Mouse (Mus musculus) E14TG2a.4 (cell line): ENCODE data around the gene Pcolce2.
A peak's percentile ranks its signal among the peaks of the same experiment; 100 is the strongest.

Source experiments
- H3K27me3 ChIP-seq: 2 replicates; pipeline ENCODE4 v1.6.1; 2014; ENCODE audit warnings: low read length, control low read depth; ENCODE audit not compliant: insufficient read depth
- H3K36me3 ChIP-seq: 2 replicates; pipeline ENCODE4 v1.6.1; 2014; ENCODE audit warnings: low read length, control low read depth; ENCODE audit not compliant: insufficient read depth
- H3K4me1 ChIP-seq: replicated peaks from 2 replicates; pipeline ENCODE4 v1.6.1; 2014; ENCODE audit warnings: low read depth, low read length, control low read depth
- H3K4me3 ChIP-seq: replicated peaks from 2 replicates; pipeline ENCODE4 v1.5.1; 2014; ENCODE audit warnings: mild to moderate bottlenecking, low read length
- H3K9me3 ChIP-seq: 2 replicates; pipeline ENCODE4 v1.6.1; 2014; ENCODE audit warnings: low read length, control low read depth
- CTCF ChIP-seq: conservative IDR thresholded peaks from 2 replicates; pipeline ENCODE4 v1.5.1; 2014; ENCODE audit warnings: low read length
- NANOG ChIP-seq: IDR thresholded peaks from 2 replicates; pipeline ENCODE4 v1.6.1; 2014; ENCODE audit warnings: borderline replicate concordance, low read length, mixed read lengths
- POU5F1 ChIP-seq: IDR thresholded peaks from 2 replicates; pipeline ENCODE4 v1.6.1; 2014; ENCODE audit warnings: low read length, borderline replicate concordance

Pcolce2 gene

GRCm38 (mm10) chr9:95637271-95638181 is at the start of gene Pcolce2:
Pcolce2 (plus strand) TSS chr9:95637601.
- Histone ChIP-seq H3K9me3 (no peaks in the 10 kb centered on the region), H3K4me3 (peak within 1 kb of the TSS; percentile 90), H3K4me1 (peaks cover 40% of the 10 kb centered on the region), H3K36me3 (peaks cover 7% of the 10 kb centered on the region; the same call in 1 of the 2 replicates), H3K27me3 (peaks cover 18% of the 10 kb centered on the region)
- TF ChIP-seq CTCF, result no peak
- no peak for TF ChIP-seq NANOG
- no peak for TF ChIP-seq POU5F1

- H3K4me1 ChIP-seq, result peaks cover 13% of the 10 kb centered on the region
- TF ChIP-seq POU5F1 (no peak), NANOG (no peak), CTCF (no peak)
- H3K36me3 ChIP-seq, result no peaks in the 10 kb centered on the region
Observed at GRCm38 (mm10) chr9:95588070-95588469, 49.3 kb upstream of the Pcolce2 start.

GRCm38 (mm10) chr9:95594291-95594690 is 43.1 kb upstream of the Pcolce2 start:
- TF ChIP-seq POU5F1 (no peak), CTCF (no peak), NANOG (no peak)
- peaks cover 25% of the 10 kb centered on the region for H3K27me3 ChIP-seq
- H3K9me3 ChIP-seq, result no peaks in the 10 kb centered on the region
- H3K36me3 ChIP-seq, result no peaks in the 10 kb centered on the region
- no peak overlapping the region for H3K4me3 ChIP-seq
- peaks cover 17% of the 10 kb centered on the region for H3K4me1 ChIP-seq

More at GRCm38 (mm10) chr9:95588070-95588469, 49.3 kb upstream of the Pcolce2 start:
- H3K4me3 ChIP-seq, result no peak overlapping the region
- no peaks in the 10 kb centered on the region for H3K27me3 ChIP-seq
- H3K9me3 ChIP-seq, result peaks cover 15% of the 10 kb centered on the region

- Histone ChIP-seq H3K4me1 (peaks cover 9% of the 10 kb centered on the region), H3K9me3 (no peaks in the 10 kb centered on the region), H3K4me3 (0 out of 2 replicates have a peak overlapping the region, but pooled peaks have one; percentile 41), H3K27me3 (peaks cover 25% of the 10 kb centered on the region), H3K36me3 (no peaks in the 10 kb centered on the region)
- no peak for TF ChIP-seq NANOG
- TF ChIP-seq POU5F1, result no peak
- no peak for TF ChIP-seq CTCF
Observed at GRCm38 (mm10) chr9:95597466-95598178, 39.8 kb upstream of the Pcolce2 start.

- peaks cover 9% of the 10 kb centered on the region for H3K4me1 ChIP-seq
- H3K9me3 ChIP-seq, result no peaks in the 10 kb centered on the region
- H3K27me3 ChIP-seq, result peaks cover 26% of the 10 kb centered on the region
- 0 out of 2 replicates have a peak overlapping the region, but pooled peaks have one; percentile 41 for H3K4me3 ChIP-seq
- TF ChIP-seq NANOG (no peak), CTCF (no peak), POU5F1 (no peak)
- H3K36me3 ChIP-seq, result no peaks in the 10 kb centered on the region
Observed at GRCm38 (mm10) chr9:95598179-95598721, 39.2 kb upstream of the Pcolce2 start.

GRCm38 (mm10) chr9:95599399-95599798 is 38.0 kb upstream of the Pcolce2 start:
- no peak overlapping the region for H3K4me3 ChIP-seq
- H3K4me1 ChIP-seq, result peaks cover 9% of the 10 kb centered on the region
- no peaks in the 10 kb centered on the region for H3K36me3 ChIP-seq
- TF ChIP-seq CTCF (peak; percentile 87), NANOG (no peak)
- H3K9me3 ChIP-seq, result no peaks in the 10 kb centered on the region
- H3K27me3 ChIP-seq, result peaks cover 29% of the 10 kb centered on the region

- TF ChIP-seq POU5F1 (no peak), NANOG (no peak), CTCF (no peak)
- peaks cover 15% of the 10 kb centered on the region for H3K4me1 ChIP-seq
- H3K36me3 ChIP-seq, result no peaks in the 10 kb centered on the region
- H3K9me3 ChIP-seq, result no peaks in the 10 kb centered on the region
- H3K4me3 ChIP-seq, result no peak overlapping the region
- peaks cover 20% of the 10 kb centered on the region for H3K27me3 ChIP-seq
Observed at GRCm38 (mm10) chr9:95602849-95603248, 34.6 kb upstream of the Pcolce2 start.

GRCm38 (mm10) chr9:95603316-95603715 is 34.1 kb upstream of the Pcolce2 start:
- Histone ChIP-seq H3K4me1 (peaks cover 10% of the 10 kb centered on the region), H3K9me3 (no peaks in the 10 kb centered on the region), H3K27me3 (peaks cover 15% of the 10 kb centered on the region), H3K4me3 (no peak overlapping the region), H3K36me3 (no peaks in the 10 kb centered on the region)
- TF ChIP-seq CTCF (no peak), POU5F1 (no peak), NANOG (no peak)
